ENCODE assay signal across 10 mouse cellular contexts in genomic region chr3:63073051-63073450, GRCm38 (mm10).
"Had no signal": no experiment of that assay in that cellular context is flagged by ENCODE, and none has a peak within 500 bp of the region (broad histone marks: within the 10 kb centered on the region; RNA-seq: fewer than 3 reads in every experiment).

No protein-coding gene starts in this region.

- H3K4me1 ChIP-seq: limb, embryonic 13.5 days; liver, embryonic 12.5 days; midbrain, embryonic 13.5 days; neural tube, embryonic 15.5 days had no signal

- H3K4me2 ChIP-seq: limb, embryonic 13.5 days; liver, embryonic 12.5 days; lung, embryonic 14.5 days; midbrain, embryonic 13.5 days; neural tube, embryonic 15.5 days had no signal

- H3K27ac ChIP-seq: kidney, postnatal 0 days; limb, embryonic 13.5 days; liver, embryonic 12.5 days; midbrain, embryonic 13.5 days; neural tube, embryonic 15.5 days; stomach, postnatal 0 days had no signal

- DNase-seq: kidney, adult 9 months; kidney, postnatal 36 days; lung, embryonic 14.5 days; thymus, postnatal 4 days had no signal

- ATAC-seq: liver, embryonic 12.5 days; midbrain, embryonic 13.5 days had no signal

- H3K9me3 ChIP-seq: limb, embryonic 13.5 days; liver, embryonic 12.5 days; midbrain, embryonic 13.5 days; neural tube, embryonic 15.5 days had no signal

- H3K36me3 ChIP-seq: limb, embryonic 13.5 days; liver, embryonic 12.5 days; midbrain, embryonic 13.5 days; neural tube, embryonic 15.5 days had no signal

- H3K9ac ChIP-seq: limb, embryonic 13.5 days; liver, embryonic 12.5 days; lung, embryonic 14.5 days; midbrain, embryonic 13.5 days; neural tube, embryonic 15.5 days had no signal

- H3K27me3 ChIP-seq: limb, embryonic 13.5 days; liver, embryonic 12.5 days; midbrain, embryonic 13.5 days; neural tube, embryonic 15.5 days had no signal

- H3K4me3 ChIP-seq: limb, embryonic 13.5 days; liver, embryonic 12.5 days; midbrain, embryonic 13.5 days; neural tube, embryonic 15.5 days had no signal
